Mouse (Mus musculus) embryonic facial prominence, embryonic 13.5 days (tissue): ENCODE results near the gene D13Ertd608e. TPM values are rescaled to one million over a fixed set of nuclear protein-coding genes. Genes with fewer than 3 reads are reported as not detected.
"Not testable (repeated sequence)": the region's sequence is repeated elsewhere in the genome, so short reads cannot be mapped to it uniquely, and the experiment has no call there.

Source experiments
- ATAC-seq: fragments of 200-750 bp; cut with Nextera tagmentation; 2 replicates; pipeline ENCODE4 v1.8.0; 2017; ENCODE audit warnings: low read depth; ENCODE audit not compliant: insufficient number of reproducible peaks, insufficient read depth, low FRiP score, low TSS enrichment
- H3K27ac ChIP-seq: fragments of 300-500 bp; sonication (generic); 2 replicates; pipeline ENCODE4 v1.5.1; 2015; ENCODE audit warnings: moderate library complexity, mild to moderate bottlenecking, inconsistent platforms
- H3K27me3 ChIP-seq: fragments of 300-500 bp; sonication (generic); 2 replicates; pipeline ENCODE4 v1.6.1; 2015; ENCODE audit warnings: mild to moderate bottlenecking, inconsistent platforms
- H3K36me3 ChIP-seq: fragments of 300-500 bp; sonication (generic); 2 replicates; pipeline ENCODE4 v1.6.1; 2015; ENCODE audit warnings: mild to moderate bottlenecking, inconsistent platforms
- H3K4me1 ChIP-seq: fragments of 300-500 bp; sonication (generic); 2 replicates; pipeline ENCODE4 v1.6.1; 2015; ENCODE audit warnings: inconsistent platforms
- H3K4me2 ChIP-seq: fragments of 300-500 bp; sonication (generic); 2 replicates; pipeline ENCODE4 v1.6.1; 2015; ENCODE audit warnings: moderate library complexity, mild to moderate bottlenecking, inconsistent platforms
- H3K4me3 ChIP-seq: fragments of 300-500 bp; sonication (generic); 2 replicates; pipeline ENCODE4 v1.5.1; 2015; ENCODE audit warnings: mild to moderate bottlenecking, inconsistent platforms
- H3K9ac ChIP-seq: fragments of 300-500 bp; sonication (generic); 2 replicates; pipeline ENCODE4 v1.6.1; 2015; ENCODE audit warnings: mild to moderate bottlenecking, inconsistent platforms
- H3K9me3 ChIP-seq: fragments of 300-500 bp; sonication (generic); 2 replicates; pipeline ENCODE4 v1.6.1; 2016; ENCODE audit warnings: inconsistent platforms
- WGBS: fragments of 180-500 bp; shearing (Covaris S2); methylation state at CpG from one replicate; pipeline ENCODE4 v1.1.7; 2015; ENCODE audit warnings: mixed read lengths; 5-methylcytosine and 5-hydroxymethylcytosine counted together
- polyA plus RNA-seq: library from polyadenylated mRNA; unstranded; fragments of >200 nt; fragmentation: Nextera tagmentation; extraction: Ambion mirVana; gene quantifications from 2 replicates; pipeline ENCODE4 v1.2.1, GENCODE M21; 2015

The D13Ertd608e gene
- polyA plus RNA-seq, 1 experiment from 2014 or later = not detected

GRCm38 (mm10) chr13:119830116-119830515 lies 5.7 kb upstream of the D13Ertd608e start, which contains the start of gene AF067063:
Gene AF067063 (minus strand): TSS chr13:119830216.
- H3K4me3 ChIP-seq, H3K4me1 ChIP-seq, H3K27ac ChIP-seq, H3K9me3 ChIP-seq, H3K36me3 ChIP-seq, H3K4me2 ChIP-seq, H3K9ac ChIP-seq, ATAC-seq, H3K27me3 ChIP-seq: not testable (repeated sequence)

DNA sequence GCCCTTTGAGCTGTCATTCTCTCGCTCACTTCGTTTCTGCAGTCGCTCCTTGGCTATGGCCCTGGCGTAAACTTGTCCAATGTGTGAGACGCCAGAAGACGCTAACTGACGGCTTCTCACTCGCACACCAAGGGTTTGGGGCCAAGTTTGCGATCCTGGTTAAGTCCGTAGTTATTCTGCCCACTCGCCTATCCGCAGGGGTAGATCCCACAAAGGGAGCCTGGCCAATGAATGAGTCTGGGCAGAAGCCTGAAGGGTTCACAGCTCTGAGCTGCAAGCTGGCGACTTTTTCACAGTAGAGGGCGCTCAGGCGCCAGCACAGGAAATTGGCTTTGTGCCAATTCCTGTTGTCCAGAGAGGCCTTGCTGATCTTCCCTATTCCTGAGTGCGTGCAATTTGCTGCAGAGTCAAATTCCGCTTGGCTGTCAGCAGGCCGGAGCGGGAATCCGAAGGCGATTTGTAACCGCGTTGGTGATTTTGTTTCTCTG lies 562 bp downstream of the D13Ertd608e start:
- H3K9me3 ChIP-seq, H3K4me1 ChIP-seq, H3K9ac ChIP-seq, H3K27ac ChIP-seq, H3K36me3 ChIP-seq: not testable (repeated sequence)
- 15% methylated on average over 23 of the region's 23 CpGs for WGBS
- peak overlapping the region; percentile 47 for H3K4me2 ChIP-seq
- ATAC-seq = peak; percentile 32
- peak overlapping the region; percentile 23 for H3K4me3 ChIP-seq
- peaks cover 21% of the 10 kb centered on the region for H3K27me3 ChIP-seq

GRCm38 (mm10) chr13:119837719-119838337 lies 2.0 kb downstream of the D13Ertd608e start:
- H3K27ac ChIP-seq, H3K36me3 ChIP-seq, H3K9ac ChIP-seq, H3K4me1 ChIP-seq, H3K4me2 ChIP-seq, H3K9me3 ChIP-seq, ATAC-seq, H3K4me3 ChIP-seq: not testable (repeated sequence)
- H3K27me3 ChIP-seq = peaks cover 21% of the 10 kb centered on the region
- 4% methylated on average over 14 of the region's 23 CpGs for WGBS

DNA sequence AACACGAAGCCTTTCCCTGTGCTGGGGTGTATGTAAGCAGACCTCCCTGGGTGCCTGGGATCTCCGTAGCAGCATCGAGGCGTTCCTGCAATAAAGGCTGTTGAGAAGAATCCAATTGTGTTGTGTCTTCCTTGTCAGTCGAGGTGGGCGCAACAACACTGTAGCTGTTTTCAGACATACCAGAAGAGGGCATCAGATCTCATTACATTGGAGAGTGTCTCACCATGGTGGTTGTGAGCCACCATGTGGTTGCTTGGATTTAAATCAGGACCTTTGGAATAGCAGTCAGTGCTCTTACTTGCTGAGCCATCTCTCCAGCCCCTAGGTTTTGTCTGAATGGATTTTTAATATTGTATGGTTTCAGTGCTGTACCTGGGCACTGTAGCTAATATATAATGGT lies 4.2 kb downstream of the D13Ertd608e start:
- 28% methylated on average over 6 of the region's 6 CpGs for WGBS
- H3K27me3 ChIP-seq = peaks cover 19% of the 10 kb centered on the region
- not testable (repeated sequence) for H3K27ac ChIP-seq, H3K4me1 ChIP-seq, H3K36me3 ChIP-seq, H3K9ac ChIP-seq, H3K9me3 ChIP-seq, H3K4me3 ChIP-seq, ATAC-seq, H3K4me2 ChIP-seq

DNA sequence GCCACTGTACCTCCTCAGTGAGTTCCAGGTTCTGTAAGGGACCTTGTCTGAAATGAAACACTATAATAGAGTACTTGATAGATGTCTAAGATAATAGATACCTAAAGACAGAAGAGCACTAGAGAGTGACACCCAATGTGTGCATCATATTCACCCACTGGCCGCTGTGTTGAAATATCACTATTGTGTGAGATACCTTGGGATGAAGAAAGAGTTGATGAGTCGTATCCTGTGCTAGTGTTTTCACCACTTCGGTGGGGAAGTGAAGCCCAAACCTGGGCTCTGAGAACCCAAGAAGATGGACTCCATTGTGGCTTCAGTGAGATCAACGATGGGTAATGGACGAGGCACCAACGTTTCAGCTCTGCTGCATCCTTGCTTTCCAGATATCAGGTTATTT lies 26.6 kb downstream of the D13Ertd608e start:
- not testable (repeated sequence) for H3K4me3 ChIP-seq, ATAC-seq, H3K9ac ChIP-seq, H3K9me3 ChIP-seq, H3K27me3 ChIP-seq, H3K36me3 ChIP-seq, H3K4me2 ChIP-seq, H3K27ac ChIP-seq, H3K4me1 ChIP-seq
- no CpG with 5 or more reads among the region's 6 CpGs for WGBS

DNA sequence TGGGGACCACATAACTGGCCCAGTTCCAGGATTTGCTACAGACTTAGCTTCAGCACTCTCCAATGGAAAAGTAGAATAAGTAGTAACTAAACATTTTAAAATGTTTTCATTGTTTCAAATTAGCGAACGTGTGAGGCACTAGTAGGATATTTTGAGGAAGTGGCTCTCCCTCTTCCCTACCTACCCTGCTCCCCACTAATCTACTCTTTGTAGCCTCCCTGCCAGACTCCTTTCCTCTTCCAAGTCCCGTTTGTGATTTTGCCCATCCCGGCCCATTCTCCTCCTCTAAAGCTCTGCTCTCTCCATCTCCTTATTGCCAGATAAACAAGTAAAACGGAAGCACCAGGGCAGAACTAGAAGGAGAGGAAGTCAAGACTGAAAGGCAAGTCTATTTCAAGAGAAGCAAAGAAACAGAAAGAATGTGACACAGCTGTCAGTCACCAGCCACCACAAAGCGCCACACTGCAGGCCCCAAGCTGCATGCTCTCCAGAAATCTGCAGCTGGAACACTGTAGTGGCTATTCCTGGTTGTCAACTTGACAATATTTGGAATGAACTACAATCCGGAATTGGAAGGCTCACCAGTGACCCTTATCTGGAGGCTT lies 28.7 kb downstream of the D13Ertd608e start:
- not testable (repeated sequence) for ATAC-seq, H3K36me3 ChIP-seq, H3K4me3 ChIP-seq, H3K9me3 ChIP-seq, H3K4me1 ChIP-seq, H3K4me2 ChIP-seq, H3K27ac ChIP-seq, H3K9ac ChIP-seq, H3K27me3 ChIP-seq
- 70% methylated on average over 6 of the region's 7 CpGs for WGBS

DNA sequence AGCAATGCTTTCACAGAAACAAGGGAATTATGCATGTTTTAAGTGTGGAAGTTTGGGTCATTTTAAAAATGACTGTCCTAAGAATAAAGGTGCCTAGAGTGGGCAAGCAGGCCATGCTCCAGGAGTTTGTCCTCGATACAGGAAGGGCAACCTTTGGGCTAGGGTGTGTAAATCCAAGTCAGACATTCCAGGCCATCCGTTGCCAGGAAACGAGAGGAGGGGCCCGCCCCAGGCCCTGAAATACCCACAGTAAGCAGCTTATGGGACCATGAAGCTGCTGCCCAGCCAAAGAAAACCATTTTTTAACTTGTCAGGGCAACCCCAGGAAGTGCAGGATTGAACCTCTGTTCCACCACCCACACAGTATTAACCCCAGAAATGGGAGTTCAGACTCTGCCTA lies 51.1 kb downstream of the D13Ertd608e start:
- H3K4me3 ChIP-seq, H3K9me3 ChIP-seq, H3K27ac ChIP-seq, H3K27me3 ChIP-seq, H3K4me1 ChIP-seq, H3K9ac ChIP-seq, H3K36me3 ChIP-seq, ATAC-seq, H3K4me2 ChIP-seq: not testable (repeated sequence)
- 46% methylated on average over 4 of the region's 4 CpGs for whole genome bisulfite sequencing

- not testable (repeated sequence) for H3K9me3 ChIP-seq, H3K9ac ChIP-seq, H3K27ac ChIP-seq, H3K27me3 ChIP-seq, H3K4me2 ChIP-seq, ATAC-seq, H3K4me1 ChIP-seq, H3K36me3 ChIP-seq, H3K4me3 ChIP-seq
- 89% methylated on average over 3 of the region's 3 CpGs for WGBS
Observed at GRCm38 (mm10) chr13:119894685-119895084, 58.9 kb downstream of the D13Ertd608e start, which contains the start of gene Tcstv1. Gene Tcstv1 (minus strand): TSS chr13:119894785.

Other genes starting within 250 kb of the D13Ertd608e start
- 0.31 and 0.34 TPM in 2 replicates for gene Ccl28, start 212.2 kb upstream of the D13Ertd608e start, polyA plus RNA-seq
- 156 and 161 TPM in 2 replicates for gene Hmgcs1, start 145.6 kb upstream of the D13Ertd608e start, polyA plus RNA-seq
- gene Nim1k, start 80.1 kb upstream of the D13Ertd608e start, polyA plus RNA-seq = 0.77 and 1.4 TPM in 2 replicates
- gene Zfp131, start 45.1 kb upstream of the D13Ertd608e start, polyA plus RNA-seq = 45.0 and 48.6 TPM in 2 replicates
- gene AF067063, start 5.8 kb upstream of the D13Ertd608e start, polyA plus RNA-seq = not detected in 2 replicates
- not detected in 2 replicates for gene Tcstv1, start 58.8 kb downstream of the D13Ertd608e start, polyA plus RNA-seq
- not detected in 2 replicates for gene Gm21761, start 93.3 kb downstream of the D13Ertd608e start, polyA plus RNA-seq
- not detected in 2 replicates for gene B020031M17Rik, start 114.8 kb downstream of the D13Ertd608e start, polyA plus RNA-seq
- not detected in 2 replicates for gene Gm36079, start 191.0 kb downstream of the D13Ertd608e start, polyA plus RNA-seq
- not detected in 2 replicates for gene Gm21188, start 216.2 kb downstream of the D13Ertd608e start, polyA plus RNA-seq